Mouse (Mus musculus): Measurements from ENCODE around the gene Cpeb4. TPM values are rescaled to one million over a fixed set of nuclear protein-coding genes. Genes with fewer than 3 reads are reported as not detected.

The Cpeb4 gene
- total RNA-seq (2023): 10 to 100 TPM; 47.1 to 51.4 TPM

GRCm38 (mm10) chr11:31871911-31872310, at the start of gene Cpeb4:
Gene Cpeb4 (plus strand): TSS chr11:31872211.

GRCm38 (mm10) chr11:31965256-31966134, 93.5 kb downstream of the Cpeb4 start, which contains the start of gene 4930524B15Rik:
Gene 4930524B15Rik (plus strand): TSS chr11:31965592.

Other genes with a start within 250 kb of the Cpeb4 start
- gene Bod1, start 200.3 kb upstream of the Cpeb4 start, total RNA-seq (2023): 10 to 100 TPM; 10.9 to 11.9 TPM
- gene 4930524B15Rik, start 93.4 kb downstream of the Cpeb4 start, total RNA-seq (2023): not detected
- gene Nsg2, start 128.3 kb downstream of the Cpeb4 start, total RNA-seq (2023): under 1 TPM in 1 of 2 experiments, not detected in 1; 0.24 TPM

Data from monocyte, adult 59 days (primary cell).